12 mouse cellular contexts compared by ENCODE assay signal in the genomic region with DNA sequence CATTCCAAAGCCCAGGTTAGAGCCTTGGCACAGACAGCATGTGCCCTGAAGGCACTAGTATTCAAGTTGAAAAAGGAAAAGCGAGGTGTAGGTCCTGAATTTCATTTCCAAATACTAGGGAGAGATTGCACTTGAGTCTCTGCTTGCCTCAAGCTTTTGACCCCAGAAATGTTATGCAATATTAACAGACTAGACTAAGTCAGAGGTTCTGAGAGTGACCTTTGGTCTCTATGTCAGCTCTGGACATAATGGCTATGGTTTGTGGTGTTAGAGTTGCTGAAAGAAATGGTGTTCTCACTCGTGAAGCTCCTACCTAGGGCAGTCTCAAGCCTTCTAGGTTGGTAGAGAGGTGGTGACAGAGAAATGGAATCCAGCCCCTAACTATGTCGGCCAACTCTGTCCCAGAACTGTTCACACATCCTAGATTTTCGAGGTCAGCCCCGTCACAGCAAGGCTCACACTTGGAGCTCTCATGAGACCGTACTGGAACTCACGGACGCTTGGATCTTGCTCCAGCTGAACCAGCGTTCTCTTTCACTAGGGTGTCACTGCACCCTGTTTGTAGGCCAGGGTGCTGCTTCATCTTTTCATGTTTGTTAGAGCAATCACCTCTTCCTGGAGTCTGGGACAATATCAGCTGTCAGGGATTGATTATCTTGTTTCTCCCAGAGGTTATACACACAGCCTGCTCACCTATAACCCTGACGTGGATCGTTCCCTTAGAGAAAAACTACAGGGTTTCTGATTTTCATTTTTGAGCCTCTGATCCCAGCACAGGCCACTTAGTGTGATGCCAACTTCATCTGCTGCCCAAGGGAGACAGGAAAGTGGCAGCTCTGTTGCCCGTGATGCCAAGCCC.
DNase-seq lines count a peak whose midpoint lies in the region; ATAC-seq and TF ChIP-seq lines count a peak whose summit lies in the region.
"Had no signal": no experiment of that assay in that cellular context is flagged by ENCODE, and none has a peak within 500 bp of the region (broad histone marks: within the 10 kb centered on the region; RNA-seq: fewer than 3 reads in every experiment).

No protein-coding gene starts in this region.

- no peak overlapping the region for H3K4me2 ChIP-seq in kidney, embryonic 14.5 days (replicated peaks; ENCODE audit: low read depth, low read length)
- no peak overlapping the region for H3K4me2 ChIP-seq in stomach, postnatal 0 days (replicated peaks; ENCODE audit: low read depth)
- no peak overlapping the region for H3K4me2 ChIP-seq in hindbrain, embryonic 13.5 days
- H3K4me2 ChIP-seq: hindbrain, embryonic 12.5 days; limb, embryonic 12.5 days had no signal

- no peak for TF ChIP-seq POLR2A in kidney, adult 2 months (IDR thresholded peaks at IDR 0.05; ENCODE audit: low read depth, low read length)

- TF ChIP-seq CTCF in kidney, adult 2 months (conservative IDR thresholded peaks at IDR 0.05; ENCODE audit: insufficient read depth, insufficient read length, low read depth, low read length), result no peak
- TF ChIP-seq CTCF in stomach, postnatal 0 days (IDR thresholded peaks at IDR 0.05; ENCODE audit: low read depth), result no peak

- ATAC-seq in kidney, embryonic 14.5 days (ENCODE audit: low FRiP score, low TSS enrichment), result no peak
- ATAC-seq in stomach, postnatal 0 days (ENCODE audit: low FRiP score, low TSS enrichment), result peak; percentile 29; the same call in 1 of the 2 replicates
- no peak for ATAC-seq in hindbrain, embryonic 13.5 days (ENCODE audit: low FRiP score)
- ATAC-seq: CD4-positive, CD25-positive, alpha-beta regulatory T cell, adult 4 months had no signal

- no peak overlapping the region for H3K4me3 ChIP-seq in kidney, adult 2 months (ENCODE audit: insufficient read depth, low read depth, low read length)
- no peak overlapping the region for H3K4me3 ChIP-seq in kidney, embryonic 14.5 days (ENCODE audit: low read length)
- no peak overlapping the region for H3K4me3 ChIP-seq in stomach, postnatal 0 days (ENCODE audit: low read depth, low read length)
- no peak overlapping the region for H3K4me3 ChIP-seq in hindbrain, embryonic 13.5 days
- H3K4me3 ChIP-seq: forebrain, embryonic 10.5 days; hindbrain, embryonic 12.5 days; limb, embryonic 12.5 days had no signal

- WGBS in kidney, adult 2 months, result 50% methylated on average over 12 of the region's 12 CpGs
- 85% methylated on average over 12 of the region's 12 CpGs for WGBS in kidney, embryonic 14.5 days
- WGBS in stomach, postnatal 0 days, result 76% methylated on average over 12 of the region's 12 CpGs
- WGBS in hindbrain, embryonic 13.5 days, result 87% methylated on average over 12 of the region's 12 CpGs

- no peaks in the 10 kb centered on the region for H3K27me3 ChIP-seq in kidney, adult 2 months (replicated peaks; ENCODE audit: control insufficient read depth, insufficient read depth, low read length)
- H3K27me3 ChIP-seq in kidney, embryonic 14.5 days (ENCODE audit: control insufficient read depth, insufficient read depth, low read length), result no peaks in the 10 kb centered on the region
- no peaks in the 10 kb centered on the region for H3K27me3 ChIP-seq in stomach, postnatal 0 days (ENCODE audit: control insufficient read depth, insufficient read depth, low read length)
- H3K27me3 ChIP-seq in hindbrain, embryonic 13.5 days, result no peaks in the 10 kb centered on the region
- H3K27me3 ChIP-seq: hindbrain, embryonic 12.5 days; limb, embryonic 12.5 days had no signal

- peak; percentile 85 for DNase-seq in kidney, adult 2 months
- DNase-seq in kidney, adult 8-10 months, result peak; percentile 47 to 75
- DNase-seq in kidney, postnatal 36 days, result peak; percentile 40 to 75
- DNase-seq in stomach, postnatal 0 days (ENCODE audit: low spot score), result no peak
- DNase-seq in cerebellum, postnatal 25 days, result no peak
- DNase-seq: thymus, adult 18-20 months had no signal

- H3K36me3 ChIP-seq in kidney, adult 2 months (ENCODE audit: control insufficient read depth, insufficient read depth, low read length), result no peaks in the 10 kb centered on the region
- H3K36me3 ChIP-seq in kidney, embryonic 14.5 days (ENCODE audit: control insufficient read depth, insufficient read depth, low read length), result no peaks in the 10 kb centered on the region
- H3K36me3 ChIP-seq in stomach, postnatal 0 days (ENCODE audit: control insufficient read depth, insufficient read depth, low read length), result no peaks in the 10 kb centered on the region
- no peaks in the 10 kb centered on the region for H3K36me3 ChIP-seq in hindbrain, embryonic 13.5 days
- H3K36me3 ChIP-seq: forebrain, embryonic 10.5 days; hindbrain, embryonic 12.5 days; limb, embryonic 12.5 days had no signal

- H3K27ac ChIP-seq in kidney, adult 2 months (ENCODE audit: insufficient read depth, low read depth, low read length), result peak overlapping the region; percentile 98
- no peak overlapping the region for H3K27ac ChIP-seq in kidney, embryonic 14.5 days (ENCODE audit: low read depth, low read length)
- no peak overlapping the region for H3K27ac ChIP-seq in stomach, postnatal 0 days (replicated peaks)
- no peak overlapping the region for H3K27ac ChIP-seq in hindbrain, embryonic 13.5 days
- H3K27ac ChIP-seq: forebrain, embryonic 10.5 days; hindbrain, embryonic 12.5 days; limb, embryonic 12.5 days had no signal

- no peak for TF ChIP-seq EP300 in stomach, postnatal 0 days (optimal IDR thresholded peaks at IDR 0.05)

- H3K9ac ChIP-seq in kidney, embryonic 14.5 days (ENCODE audit: low read depth, low read length), result no peak overlapping the region
- H3K9ac ChIP-seq in stomach, postnatal 0 days (ENCODE audit: low read length), result no peak overlapping the region
- no peak overlapping the region for H3K9ac ChIP-seq in hindbrain, embryonic 13.5 days
- H3K9ac ChIP-seq: hindbrain, embryonic 12.5 days; limb, embryonic 12.5 days had no signal

- no peaks in the 10 kb centered on the region for H3K9me3 ChIP-seq in kidney, embryonic 14.5 days (ENCODE audit: control insufficient read depth, low read length)
- no peaks in the 10 kb centered on the region for H3K9me3 ChIP-seq in stomach, postnatal 0 days (ENCODE audit: control insufficient read depth, low read length)
- H3K9me3 ChIP-seq in hindbrain, embryonic 13.5 days, result no peaks in the 10 kb centered on the region
- H3K9me3 ChIP-seq: forebrain, embryonic 10.5 days; hindbrain, embryonic 12.5 days; limb, embryonic 12.5 days had no signal

- peaks cover 32% of the 10 kb centered on the region for H3K4me1 ChIP-seq in kidney, adult 2 months (ENCODE audit: control insufficient read depth, insufficient read depth, low read length)
- H3K4me1 ChIP-seq in kidney, embryonic 14.5 days (ENCODE audit: control insufficient read depth, insufficient read depth, low read length), result peaks cover 22% of the 10 kb centered on the region
- H3K4me1 ChIP-seq in stomach, postnatal 0 days (replicated peaks; ENCODE audit: control insufficient read depth, insufficient read depth), result no peaks in the 10 kb centered on the region
- H3K4me1 ChIP-seq in hindbrain, embryonic 13.5 days (replicated peaks), result no peaks in the 10 kb centered on the region; the same call in 1 of the 2 replicates

Comparison
In these comparisons a context has a peak if more than half of its experiments do, and no peak if none do; other contexts are left out.
1. DNase-seq: peak in kidney, adult 2 months (single experiment), kidney, adult 8-10 months (2 of 2) and kidney, postnatal 36 days (2 of 2); none in stomach, postnatal 0 days (single experiment) and cerebellum, postnatal 25 days (0 of 2).